Mouse (Mus musculus) left cerebral cortex, adult 18-20 months (tissue): ENCODE measurements around the gene Ier3. TPM values are rescaled to one million over a fixed set of nuclear protein-coding genes. Genes with fewer than 3 reads are reported as not detected.
"Not testable (repeated sequence)": the region's sequence is repeated elsewhere in the genome, so short reads cannot be mapped to it uniquely, and the experiment has no call there.

Source experiments
- DNase-seq, 2 experiments: peaks; one replicate each; pipeline ENCODE4 v3.0.0; 2021 to 2022; ENCODE audit warnings: low spot score in 2 of 2, mixed read lengths in 1 of 2
- total RNA-seq, 2 experiments: library from RNA; stranded (reverse); gene quantifications; 2 replicates each; pipeline ENCODE4 v1.2.3; 2021

Gene Ier3
- total RNA-seq, 2 experiments from 2014 or later, result 16.0 to 21.3 TPM

- peak; percentile 20 to 42 for DNase-seq
Measured at GRCm38 (mm10) chr17:35835424-35836140, 14.1 kb downstream of the Ier3 start.

DNA sequence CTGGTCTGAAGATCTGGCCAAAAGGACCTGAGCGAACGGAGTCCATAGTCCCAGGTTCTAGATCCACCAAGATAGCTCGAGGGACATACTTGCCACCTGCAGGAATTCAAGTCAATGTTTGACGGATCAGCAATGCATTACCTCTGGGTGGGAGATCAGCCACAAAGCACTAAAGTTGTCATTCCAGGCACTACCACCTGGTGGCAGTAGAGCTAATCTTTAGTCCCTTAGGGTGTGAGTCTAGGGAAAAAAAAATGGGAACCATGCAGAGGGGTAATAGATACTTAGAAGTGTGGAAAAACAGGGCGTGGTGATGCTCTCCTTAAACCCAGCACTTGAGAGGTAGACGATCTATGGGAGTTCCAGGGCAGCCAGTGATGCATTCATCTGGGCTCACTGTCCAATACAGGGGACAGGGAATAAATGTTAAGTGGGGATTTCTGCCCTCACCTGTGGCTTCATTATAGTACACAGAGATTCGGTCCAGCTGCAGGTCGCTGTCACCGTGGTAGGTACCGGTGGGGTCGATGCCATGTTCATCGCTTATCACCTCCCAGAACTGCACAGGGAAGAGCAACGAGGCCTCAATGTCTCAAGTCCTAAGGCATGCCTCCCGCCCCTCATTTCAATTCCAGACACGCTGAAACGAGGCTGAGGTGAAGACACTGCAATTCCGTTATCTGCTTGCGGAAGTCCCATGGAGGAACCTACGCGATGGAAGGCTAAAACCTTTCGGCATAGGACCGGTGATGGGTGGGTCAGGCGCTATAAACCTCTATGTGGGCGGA is 14.9 kb downstream of the Ier3 start:
- peak; percentile 88 to 93 for DNase-seq

- DNase-seq, result peak; percentile 78 to 84
Measured at GRCm38 (mm10) chr17:35836991-35837422, 15.5 kb downstream of the Ier3 start.

DNA sequence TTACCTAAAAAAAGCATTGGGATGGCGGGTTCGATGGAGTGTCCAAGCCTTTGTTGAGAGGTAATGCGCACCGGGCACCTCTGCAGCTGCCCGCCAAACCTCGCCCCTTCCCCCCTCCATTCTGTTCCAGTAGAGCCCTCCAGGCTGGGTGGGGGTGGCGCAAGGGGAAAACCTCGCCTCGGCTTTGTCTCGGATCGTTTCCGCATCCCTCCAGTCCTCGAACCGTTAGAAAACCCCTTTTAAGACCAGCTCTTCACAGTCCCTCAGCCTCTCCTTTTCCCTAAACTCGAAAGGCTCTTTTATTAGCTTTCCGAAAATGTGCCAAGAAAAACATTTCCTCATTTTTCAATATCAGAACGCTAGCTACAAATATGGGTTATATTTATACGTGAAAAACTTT is 16.0 kb downstream of the Ier3 start:
- peak; percentile 30 to 44 for DNase-seq

- DNase-seq, result peak; percentile 95 to 98
Measured at GRCm38 (mm10) chr17:35838122-35838544, 16.6 kb downstream of the Ier3 start, which contains the start of gene Tubb5. TSS of gene Tubb5 (minus strand) at chr17:35838306.

GRCm38 (mm10) chr17:35838570-35838969 is 17.1 kb downstream of the Ier3 start:
- DNase-seq, result no peak

DNA sequence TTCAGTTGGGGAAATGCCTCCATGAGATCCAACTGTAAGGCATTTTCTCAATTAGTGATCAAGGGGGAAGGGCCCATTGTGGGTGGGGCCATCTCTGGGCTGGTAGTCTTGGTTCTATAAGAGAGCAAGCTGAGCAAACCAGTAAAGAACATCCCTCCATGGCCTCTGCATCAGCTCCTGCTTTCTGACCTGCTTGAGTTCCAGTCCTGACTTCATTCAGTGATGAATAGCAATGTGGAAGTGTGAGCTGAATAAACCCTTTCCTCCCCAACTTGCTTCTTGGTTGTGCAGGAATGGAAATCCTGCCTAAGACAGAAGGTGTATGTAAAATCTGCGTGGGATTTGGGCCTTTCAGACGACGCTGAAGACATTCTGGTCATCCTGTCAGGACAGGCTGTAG is 17.5 kb downstream of the Ier3 start:
- DNase-seq, result not testable (repeated sequence)

DNA sequence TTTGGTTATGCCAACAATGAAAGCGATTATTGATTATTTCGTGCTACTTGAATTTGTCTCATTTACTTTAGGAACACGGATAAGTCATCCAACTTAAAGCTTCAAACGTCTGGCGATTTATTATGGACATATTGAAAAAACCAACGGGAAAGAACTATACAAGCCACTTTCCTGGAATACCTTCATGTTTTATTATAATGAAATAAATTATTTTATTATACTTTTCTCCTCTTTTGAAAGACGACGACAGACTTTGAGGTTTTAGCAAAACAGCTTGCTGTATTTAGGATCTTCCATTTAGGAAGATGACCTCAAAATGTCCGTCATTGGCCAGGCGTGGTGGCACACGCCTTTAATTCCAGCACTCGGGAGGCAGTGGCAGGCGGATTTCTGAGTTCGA is 19.1 kb downstream of the Ier3 start:
- DNase-seq, result no peak

DNA sequence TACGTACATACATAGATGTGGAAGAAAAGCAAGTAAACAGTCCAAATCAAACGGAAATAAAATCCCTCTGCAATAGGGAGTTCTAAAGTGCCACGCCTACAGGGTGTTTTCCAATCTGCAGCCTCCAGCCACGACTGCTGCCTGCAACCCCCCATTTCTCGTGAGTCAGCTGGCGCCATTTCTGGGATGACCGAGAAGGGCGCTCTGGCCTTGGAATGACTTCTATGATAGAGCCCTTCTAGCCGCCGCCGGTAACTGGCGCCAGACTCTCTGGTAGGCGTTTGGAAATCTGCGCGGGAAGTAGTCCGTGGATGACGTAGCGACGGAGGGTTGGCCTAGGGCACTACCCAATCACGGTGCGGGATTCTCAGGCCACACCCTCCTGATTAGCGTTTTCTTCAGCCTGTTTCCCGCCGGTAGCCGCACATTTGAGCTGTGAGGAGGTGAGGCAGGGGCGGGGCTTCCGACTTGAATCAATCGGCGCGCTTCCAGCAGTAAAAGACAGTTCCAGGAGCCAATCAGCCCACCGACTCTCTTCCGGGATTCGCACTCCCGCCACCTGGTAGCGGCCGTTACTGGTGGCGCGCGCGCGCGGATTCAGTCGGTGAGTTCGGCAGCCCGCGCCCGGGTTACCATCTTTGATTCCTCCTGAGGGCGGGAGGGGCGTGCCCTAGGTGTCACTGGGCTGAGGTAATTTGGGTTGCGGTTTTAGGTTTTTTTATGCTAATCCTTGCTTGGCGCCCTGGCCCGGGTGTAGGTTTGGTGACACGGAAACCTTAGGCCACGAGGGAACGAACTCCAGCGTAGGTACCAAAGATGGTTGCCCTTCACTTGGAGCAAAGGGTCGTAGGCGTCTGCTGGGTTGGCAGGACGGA is 19.8 kb downstream of the Ier3 start, which contains the start of gene Mdc1:
Gene Mdc1 (plus strand): TSS at position 440 of the 875 bp plus-strand sequence.
- peak; percentile 99 for DNase-seq

DNA sequence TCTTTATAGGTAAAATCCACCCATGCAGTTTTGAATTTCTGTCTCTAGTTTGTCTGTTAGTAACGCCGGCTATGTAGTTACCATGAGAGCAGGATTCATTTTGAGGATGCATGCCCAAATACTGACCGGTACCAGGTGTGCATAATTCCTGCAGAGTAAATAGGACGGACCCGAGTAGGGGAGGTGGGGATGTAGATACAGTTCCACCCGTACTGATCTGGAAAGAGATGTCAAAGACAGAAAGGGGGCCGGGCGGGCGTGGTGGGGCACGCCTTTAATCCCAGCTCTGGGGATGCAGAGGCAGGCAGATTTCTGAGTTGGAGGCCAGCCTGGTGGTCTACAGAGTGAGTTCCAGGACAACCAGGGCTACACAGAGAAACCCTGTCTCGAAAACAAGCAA is 20.5 kb downstream of the Ier3 start:
- DNase-seq, result no peak

DNA sequence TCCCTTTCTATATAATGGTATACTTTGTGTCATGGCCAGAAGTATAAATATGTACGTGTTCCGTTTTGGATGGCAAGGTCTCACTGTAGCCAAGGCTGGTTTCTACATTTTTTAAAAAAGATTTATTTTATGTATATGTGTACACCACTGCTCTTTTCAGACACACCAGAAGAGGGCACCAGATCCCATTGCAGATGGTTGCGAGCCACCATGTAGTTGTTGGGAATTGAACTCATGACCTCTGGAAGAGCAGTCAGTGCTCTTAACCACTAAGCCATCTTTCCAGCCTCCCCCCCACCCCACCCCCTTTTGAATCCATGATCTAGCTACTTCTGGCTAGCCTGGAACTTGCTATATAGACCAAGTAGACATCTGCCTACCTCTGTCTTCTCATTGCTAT is 22.0 kb downstream of the Ier3 start:
- no peak for DNase-seq

DNA sequence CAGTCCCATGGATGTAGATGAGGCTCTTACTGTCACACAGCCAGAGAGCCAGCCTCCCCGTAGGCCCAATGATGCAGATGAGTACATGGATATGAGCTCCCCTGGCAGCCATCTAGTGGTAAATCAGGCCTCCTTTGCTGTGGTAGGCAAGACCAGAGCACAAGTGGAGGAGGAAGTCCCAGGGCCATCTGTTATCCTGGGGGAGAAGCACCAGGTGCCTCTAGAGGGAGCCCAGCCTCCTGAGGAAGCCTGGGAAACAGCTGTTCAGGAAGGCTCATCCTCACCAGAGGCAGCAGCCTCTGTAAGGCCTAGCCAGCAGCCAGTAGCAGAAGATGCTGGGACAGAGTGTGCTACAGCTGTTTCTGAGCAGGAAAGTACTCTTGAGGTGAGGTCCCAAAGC is 26.6 kb downstream of the Ier3 start:
- peak; percentile 44 to 52 for DNase-seq

GRCm38 (mm10) chr17:35850974-35851373 is 29.5 kb downstream of the Ier3 start:
- no peak for DNase-seq

DNA sequence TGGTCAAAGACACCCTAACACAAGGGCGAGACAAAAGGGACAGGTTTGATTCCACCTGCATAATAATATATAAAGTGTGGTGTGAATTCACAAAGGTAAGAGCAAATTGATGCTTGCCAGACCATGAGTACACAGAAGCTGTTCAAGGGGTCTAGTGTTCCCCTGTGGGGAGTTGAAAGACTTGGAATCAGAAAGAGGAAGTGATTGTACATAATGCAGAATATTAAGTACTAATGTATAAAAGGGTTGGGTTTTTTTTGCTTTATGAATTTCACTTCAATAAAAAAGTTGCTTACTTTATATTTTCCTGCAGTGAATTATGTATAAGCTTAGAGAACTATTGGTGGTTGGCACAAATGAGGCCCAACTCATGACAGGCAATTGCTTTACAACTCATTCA is 37.9 kb downstream of the Ier3 start:
- no peak for DNase-seq

DNA sequence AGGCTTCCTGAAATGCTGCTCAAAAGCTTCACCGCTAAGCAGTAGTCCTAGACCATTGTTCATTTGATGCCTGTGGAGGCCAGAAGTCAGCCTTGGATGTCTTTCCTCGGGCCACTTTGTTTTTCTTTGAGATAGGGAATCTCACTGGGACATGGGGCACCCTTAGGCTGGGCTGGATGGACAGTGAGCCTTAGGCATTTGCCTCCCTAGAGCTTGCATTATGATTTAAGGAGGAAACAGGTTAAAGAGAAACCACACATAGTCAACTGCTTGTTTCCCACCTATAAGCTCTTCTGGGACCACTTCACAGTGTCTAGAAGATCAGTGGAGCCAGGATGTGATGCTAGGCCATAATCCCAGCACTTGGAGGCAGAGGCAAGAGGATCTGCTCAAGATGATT is 38.4 kb downstream of the Ier3 start:
- DNase-seq, result no peak

- no peak for DNase-seq
Measured at GRCm38 (mm10) chr17:35860831-35861197, 39.3 kb downstream of the Ier3 start.

DNA sequence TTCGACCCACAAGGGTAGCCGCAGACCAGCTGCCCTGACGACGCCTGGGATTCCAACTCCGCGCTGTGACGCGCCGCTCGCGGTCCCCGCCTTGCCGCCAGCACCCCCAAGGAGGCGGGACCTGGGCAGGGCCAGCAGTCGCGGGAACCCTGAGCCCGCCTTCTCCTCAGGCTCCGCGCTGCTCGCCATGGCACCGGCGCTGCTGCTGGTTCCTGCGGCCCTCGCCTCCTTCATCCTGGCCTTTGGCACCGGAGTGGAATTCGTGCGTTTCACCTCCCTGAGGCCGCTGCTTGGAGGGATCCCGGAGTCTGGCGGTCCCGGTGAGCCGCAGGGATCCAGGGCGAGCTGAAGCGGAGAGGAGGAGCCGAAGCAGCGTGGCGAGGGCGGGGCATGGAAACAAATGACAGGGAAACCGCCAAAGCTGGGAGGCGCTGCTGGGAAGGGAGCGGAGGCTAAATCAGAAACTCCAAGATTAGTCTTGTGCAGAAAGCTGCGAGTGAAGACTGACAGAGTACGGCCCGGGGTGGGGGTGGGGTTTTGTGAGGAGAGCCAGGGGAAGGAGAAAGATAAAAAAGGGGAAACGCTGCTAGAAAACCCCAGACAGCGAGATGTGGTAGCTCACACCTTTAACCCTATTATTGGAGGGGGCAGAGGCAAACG is 39.8 kb downstream of the Ier3 start, which contains the start of gene Nrm:
Gene Nrm (plus strand): TSS at position 121 of the 660 bp plus-strand sequence.
- DNase-seq, result peak; percentile 88 to 92

DNA sequence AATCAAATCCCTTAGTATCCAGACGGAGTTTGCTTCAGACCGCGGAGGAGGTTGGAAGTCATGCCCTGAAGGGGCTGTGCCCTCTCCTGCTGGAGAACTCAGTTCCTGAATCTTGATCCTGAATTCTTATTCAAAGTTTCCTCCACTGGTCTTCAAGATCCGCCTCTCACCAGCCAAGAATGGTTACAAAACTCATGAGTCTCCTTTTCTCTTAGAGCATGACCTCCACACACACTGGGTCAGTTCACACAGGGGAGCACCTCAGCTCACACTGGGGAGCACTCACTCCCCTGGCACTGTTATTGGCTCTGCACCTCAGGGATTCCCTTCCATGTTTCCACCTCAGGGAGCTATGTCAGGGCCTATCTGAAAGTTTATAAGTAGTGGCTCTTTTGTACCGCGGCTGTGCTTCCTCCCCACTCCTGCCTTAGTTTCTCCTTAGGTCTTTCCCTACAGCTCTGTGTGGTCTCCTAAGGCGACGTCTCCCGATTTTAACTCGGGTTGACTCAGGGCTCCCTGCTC is 43.4 kb downstream of the Ier3 start:
- DNase-seq, result no peak

- DNase-seq, result no peak
Measured at GRCm38 (mm10) chr17:35865481-35866280, 44.2 kb downstream of the Ier3 start, which contains the start of gene Ppp1r18. TSS of gene Ppp1r18 (plus strand) at chr17:35865593.
